Mouse (Mus musculus) embryo, embryonic 11 days (tissue): ENCODE measurements around the gene Sept11.

Experiments
- DNase-seq: peaks from one replicate; pipeline ENCODE4 v3.0.0-alpha.2; 2015

Sept11 gene

DNA sequence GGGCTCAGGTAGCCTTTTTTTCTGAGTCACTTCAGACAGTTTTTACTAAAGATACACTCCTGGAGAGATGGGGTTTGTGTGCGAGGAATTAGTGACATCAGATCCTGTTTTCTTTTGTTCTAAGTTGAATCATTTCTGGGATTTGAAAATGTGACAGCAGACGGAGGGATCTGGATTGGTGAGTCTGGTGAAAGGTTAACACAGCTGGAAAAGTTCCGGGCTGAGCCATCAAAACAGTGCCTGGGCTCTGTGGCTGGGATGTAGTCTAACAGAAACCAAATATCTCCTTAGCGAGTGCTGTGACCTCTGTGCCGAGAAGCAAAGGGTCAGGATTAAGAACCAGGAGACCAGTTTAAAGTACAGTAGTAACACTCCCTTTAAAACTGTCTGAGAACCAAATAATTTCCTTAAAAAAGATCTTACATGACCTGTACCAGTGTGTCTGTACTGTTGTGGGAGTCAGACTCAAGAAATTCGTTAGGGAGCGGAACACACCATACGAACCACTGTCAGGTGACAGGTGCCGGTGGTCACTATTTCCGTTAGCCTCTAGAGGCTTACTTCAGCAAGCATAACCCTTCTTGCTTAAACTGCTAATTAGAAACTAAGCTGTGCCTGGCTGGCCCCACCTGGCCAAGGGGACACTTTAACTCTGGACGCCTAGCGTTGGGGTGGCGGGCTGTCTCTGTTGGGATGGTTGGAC lies 4.1 kb downstream of the Sept11 start:
- no peak for DNase-seq

DNA sequence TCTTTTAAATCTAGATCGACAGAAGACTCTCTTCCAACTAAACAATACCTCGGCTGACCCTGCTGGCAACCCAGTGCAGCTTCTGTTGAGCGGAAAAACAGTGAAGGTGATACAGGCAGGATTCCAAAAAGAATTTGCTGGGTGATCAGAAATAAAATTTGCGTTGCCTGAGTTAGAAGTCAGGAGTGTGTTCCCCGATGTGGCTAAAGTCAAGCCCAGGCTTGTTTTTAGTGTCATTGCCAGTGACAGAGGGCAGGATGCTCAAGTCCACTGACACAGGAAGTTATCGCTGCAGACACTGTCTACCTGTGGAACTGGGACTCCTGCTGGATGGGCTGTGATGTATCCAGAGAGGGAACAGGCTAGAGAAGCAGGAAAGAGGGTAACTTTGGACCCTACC lies 5.0 kb downstream of the Sept11 start:
- no peak for DNase-seq

DNA sequence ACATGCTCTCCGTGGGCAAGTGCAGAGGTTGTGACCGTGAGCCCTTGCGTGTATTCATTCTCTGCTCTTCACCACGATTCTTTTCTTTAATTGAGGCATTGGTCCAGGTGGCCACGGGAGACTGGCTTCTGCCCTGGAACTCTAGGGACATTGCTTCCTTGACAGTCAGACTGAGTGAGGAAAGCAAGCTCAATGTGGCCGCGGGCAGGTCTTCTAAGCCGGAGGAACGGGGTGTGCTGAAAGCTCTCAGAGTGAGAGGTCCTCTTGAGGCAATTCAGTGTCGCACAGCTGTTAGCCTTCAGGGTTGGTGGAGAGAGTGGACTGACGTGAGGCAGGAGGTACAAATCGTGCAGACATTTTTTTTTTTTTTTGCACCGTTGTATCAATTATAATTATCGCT lies 5.6 kb downstream of the Sept11 start:
- no peak for DNase-seq

DNA sequence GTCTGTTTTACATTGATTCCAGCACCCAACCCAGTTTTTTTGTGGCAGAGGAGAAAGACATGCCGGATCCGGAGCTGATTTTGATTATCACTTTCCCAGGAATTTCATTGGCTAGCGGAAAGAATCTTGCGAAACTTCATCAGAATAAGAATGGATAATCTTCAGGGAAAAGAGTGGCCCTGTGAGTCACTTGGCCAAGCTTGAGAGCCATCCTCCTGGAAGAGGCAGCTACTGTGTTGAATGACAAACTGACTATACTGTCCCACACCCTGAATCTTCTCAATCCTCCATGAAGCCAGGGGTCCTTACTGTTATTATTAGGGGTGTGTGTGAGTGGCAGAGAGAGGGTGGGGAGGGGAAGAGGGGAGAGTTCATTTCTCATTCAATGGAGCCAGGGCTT lies 7.7 kb downstream of the Sept11 start:
- no peak for DNase-seq

DNA sequence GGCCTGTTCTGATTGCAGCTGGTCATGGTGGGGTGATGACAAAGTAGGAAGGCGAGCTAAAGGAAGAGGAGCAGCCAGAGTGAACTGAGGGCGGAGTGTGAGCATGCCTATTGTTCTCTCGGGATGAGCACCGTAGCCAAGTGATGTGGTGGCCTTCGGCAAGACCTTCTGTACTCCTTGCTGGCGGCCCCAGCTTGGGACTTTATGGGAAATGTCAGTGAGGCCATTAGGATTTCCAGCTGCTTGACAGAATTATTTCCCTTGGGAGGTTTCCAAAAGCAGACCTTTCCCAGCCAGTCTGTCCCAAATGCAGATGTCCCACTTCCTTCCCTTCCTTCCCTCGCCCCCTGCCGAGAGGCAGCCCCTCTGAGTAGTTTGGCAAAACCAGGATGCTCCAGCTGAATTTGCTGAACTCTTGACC lies 8.1 kb downstream of the Sept11 start:
- peak; percentile 37 for DNase-seq

DNA sequence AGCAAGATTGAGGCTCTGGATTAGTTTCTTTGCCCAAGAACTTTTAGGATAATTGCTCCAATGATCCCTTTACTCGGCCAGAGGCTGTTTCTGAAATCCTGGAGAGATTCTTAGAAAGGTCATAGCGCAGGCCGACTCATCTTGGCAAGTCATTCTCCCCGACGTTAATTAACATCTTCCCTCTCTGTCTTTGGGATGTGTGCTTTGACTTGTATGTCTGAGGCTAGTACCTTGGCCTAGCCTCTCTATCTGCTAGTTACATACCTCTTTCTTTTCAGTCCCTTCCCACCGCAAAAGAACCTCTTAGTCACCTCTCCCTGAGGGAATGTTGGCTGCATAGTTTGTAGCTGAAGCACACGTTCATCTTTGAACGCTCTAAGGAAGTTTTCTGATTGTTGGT lies 10.4 kb downstream of the Sept11 start:
- no peak for DNase-seq

DNA sequence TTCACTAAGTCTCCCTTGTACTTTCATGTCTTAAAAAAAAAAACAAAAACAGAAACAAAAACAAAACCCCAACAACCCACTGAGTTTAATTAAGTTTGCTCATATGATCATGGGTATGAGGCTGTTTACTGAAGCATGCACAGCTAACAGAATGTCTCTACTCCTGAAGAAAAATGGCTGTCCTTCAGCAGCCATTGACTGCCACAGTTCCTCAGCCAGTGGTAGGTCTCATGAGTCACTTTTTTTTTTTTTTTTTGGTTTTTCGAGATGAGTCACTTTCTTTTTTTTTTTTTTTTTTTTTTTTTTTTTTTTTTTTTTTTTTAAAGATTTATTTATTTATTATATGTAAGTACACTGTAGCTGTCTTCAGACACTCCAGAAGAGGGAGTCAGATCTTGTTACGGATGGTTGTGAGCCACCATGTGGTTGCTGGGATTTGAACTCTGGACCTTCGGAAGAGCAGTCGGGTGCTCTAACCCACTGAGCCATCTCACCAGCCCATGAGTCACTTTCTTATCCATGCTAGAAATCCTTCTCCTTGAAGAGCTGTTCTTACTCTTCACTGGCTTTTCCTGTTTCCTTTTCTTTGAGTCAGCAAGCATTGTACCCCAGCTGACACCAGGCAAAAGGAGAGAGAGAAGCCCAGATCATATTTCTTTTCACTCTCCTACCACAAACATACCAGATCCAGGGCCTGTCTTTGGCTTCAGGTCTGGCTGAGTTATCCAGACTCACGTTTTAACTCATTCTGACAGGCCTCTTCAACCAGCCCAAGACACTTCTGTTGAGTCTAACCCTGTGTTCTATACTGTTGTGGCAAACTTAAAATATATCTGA lies 12.0 kb downstream of the Sept11 start:
- DNase-seq, result no peak

DNA sequence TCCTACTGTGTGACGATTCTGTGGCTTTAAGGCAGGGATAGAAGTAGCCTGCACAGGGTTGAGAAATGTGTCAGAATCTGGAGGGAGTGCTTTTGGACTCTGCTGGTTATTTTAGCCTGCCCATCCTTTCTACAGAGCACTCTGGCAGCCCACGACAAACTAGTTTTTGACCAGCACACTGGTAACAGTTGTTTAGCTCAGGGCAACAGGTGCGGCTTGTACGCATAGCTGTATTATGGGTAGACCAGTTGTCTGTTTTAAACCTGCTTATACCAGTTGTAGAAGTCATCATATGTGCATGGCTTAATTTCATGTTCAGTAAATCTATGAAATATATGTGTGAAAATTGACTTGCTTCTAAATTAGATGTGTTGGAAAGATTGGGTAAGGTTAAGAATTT lies 12.8 kb downstream of the Sept11 start:
- DNase-seq, result no peak

DNA sequence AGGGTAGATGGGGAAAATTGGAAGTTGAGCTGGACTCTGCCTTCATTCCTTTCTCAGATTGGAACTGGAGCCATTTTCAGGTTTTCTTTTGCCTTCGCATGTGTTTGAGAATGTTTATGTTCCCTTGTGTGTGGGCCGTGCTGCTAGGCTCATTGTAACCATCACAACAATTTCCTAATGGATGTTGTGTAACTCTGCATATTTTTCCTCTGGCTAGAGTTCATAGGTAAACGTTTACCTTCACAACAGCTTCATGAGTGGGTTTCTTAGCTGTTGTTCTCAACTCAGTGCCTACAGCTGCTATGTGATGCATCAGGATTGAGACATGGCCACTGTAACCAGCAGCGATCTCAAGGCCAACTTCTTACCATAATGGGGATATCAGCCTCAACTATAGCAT lies 15.5 kb downstream of the Sept11 start:
- DNase-seq, result no peak

DNA sequence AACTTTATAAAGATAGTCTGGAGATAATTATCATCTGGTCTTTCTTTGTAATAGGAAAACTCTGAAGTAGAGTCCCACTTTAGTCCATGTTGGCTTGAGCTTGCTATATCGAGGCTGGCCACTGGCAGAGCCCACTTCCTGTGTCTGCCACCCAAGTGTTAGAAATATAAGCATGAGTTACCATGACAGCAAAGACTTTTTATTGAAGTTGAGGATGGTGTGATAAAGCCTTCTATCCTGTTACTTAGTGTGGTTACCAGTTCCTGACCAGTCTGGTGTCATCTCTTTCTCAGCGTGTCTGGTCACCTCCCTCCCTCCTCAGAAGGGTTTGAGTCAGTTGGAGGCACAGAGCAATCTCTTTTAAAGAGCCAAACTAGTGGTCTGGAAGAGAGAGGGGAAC lies 16.3 kb downstream of the Sept11 start:
- DNase-seq, result no peak

DNA sequence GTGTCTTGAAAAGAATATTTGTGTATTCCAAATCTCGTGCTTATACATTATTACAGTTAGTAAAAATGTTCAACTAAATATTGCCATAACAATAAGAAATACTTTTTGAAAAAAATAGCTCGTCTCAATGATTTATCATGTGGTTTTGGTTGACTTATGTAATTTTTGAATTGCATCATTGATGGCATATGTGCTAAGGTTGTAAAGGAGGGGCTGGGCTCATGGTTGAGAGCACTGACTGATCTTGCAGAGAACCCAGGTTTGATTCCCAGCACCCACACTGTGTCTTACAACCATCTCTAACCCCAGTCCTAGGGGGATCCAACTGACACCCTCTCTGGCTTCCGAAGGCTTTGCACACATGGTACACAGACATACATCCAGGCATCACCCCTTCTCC lies 19.1 kb downstream of the Sept11 start:
- DNase-seq, result no peak

DNA sequence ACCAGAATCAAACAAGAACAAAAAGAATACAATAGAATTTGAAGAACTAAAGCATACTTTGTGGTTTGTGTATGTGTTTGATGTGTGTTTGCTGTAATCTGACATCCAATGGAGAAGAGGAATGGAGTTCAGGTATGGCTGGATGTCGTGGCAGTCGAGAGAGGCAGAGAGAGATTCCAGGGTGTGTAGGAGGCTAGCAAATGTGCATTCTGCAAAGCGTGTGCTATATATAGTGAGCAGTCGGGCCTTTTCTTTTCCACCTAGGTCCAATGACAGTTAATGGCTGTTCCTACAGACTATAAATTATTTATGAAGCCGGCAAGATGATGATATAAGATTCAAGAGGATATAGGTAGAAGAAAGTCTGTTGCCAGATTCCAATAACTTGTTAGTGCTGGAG lies 20.3 kb downstream of the Sept11 start:
- no peak for DNase-seq

DNA sequence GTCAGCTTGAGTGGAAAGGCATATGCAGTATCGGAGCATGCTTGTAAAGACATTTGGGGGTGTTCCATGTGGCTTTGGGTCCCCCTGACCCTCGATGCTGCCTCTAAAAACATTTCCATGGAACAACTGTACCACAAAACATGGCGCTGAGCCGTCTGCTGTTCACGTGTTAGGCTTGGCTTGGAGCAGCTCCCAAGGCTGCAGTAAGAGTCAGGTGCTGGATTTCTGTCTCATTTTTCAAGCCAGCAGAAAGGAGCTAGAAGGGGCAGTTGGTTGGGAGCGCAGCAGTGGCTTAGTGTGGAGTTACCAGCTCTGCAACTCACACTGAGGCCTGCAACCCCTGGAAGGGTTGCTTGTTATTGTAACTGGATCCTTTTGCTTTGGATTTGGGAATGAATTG lies 21.3 kb downstream of the Sept11 start:
- DNase-seq, result no peak

DNA sequence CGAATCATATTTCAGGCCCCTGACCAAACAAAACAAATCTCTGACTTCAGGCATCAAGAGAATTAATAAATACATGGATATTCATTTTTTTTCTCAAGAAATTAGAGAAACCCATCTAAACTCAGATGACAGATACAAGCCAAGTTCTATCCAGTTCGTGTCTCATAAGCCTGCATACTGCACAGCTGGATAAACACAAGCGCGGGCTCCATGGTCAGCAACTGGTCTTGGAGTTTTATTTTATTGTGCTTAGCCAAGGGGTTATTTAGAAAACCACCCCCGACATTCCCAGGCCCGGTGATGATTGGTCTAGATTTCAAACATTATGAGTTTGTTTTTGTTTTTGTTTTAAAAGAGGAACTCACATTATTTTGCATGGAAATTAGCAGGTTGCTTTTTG lies 21.8 kb downstream of the Sept11 start:
- no peak for DNase-seq

DNA sequence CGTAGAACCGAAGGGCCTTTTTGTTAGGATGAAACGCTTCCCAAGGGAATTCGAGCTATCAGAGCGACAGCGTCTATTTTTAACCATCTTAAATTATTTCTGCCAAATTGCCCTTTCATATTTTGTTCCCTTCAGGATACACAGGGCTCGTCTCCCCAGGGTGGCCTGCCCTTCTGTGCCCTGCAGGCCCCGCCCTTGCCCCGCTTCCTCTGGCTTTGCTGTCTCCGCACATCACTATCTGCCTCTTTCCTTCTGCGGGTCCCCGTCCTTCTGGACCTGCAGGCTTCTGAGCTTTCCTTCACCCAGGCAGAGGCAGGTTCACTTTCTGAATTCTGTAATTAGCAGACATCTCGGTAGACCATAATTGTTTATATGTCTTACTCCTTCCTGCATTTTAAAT lies 22.6 kb downstream of the Sept11 start:
- no peak for DNase-seq

DNA sequence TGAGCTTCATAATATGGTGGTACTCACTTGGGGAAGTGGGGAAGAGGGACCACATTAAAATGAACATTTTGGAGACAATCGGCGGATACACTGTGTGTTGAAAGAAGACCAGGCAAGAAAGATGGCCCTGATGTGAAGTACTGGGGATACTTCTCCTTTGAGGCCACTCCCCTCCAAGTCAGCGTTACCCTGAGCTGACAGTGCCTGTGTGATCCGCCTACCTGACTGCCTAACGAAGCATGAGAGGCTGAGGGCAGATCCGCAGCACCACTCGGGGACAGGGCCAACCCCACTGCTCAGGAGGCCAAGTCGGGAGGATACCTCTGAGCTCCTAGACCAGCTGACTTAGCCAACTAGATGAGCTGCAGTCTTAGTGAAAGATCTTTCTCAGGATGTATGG lies 24.4 kb downstream of the Sept11 start:
- no peak for DNase-seq

DNA sequence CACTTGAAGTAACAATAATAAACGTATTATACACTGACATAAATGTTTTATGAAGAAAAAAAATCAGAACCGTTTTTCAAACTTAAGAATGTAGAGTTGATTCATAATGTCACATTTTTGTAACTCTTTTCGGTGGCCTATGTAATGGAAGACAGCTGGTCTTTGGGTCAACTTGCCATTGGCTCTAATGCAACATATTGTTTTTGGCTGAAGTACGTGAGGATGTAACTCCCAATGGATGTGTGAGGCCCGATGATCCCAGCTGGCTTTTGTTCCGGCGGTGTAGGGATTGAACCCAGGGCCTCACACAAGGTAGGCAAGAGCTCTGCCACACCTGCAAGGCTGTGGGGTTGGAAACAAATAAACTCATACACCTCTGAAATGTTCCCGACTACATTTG lies 28.4 kb downstream of the Sept11 start:
- DNase-seq, result no peak

DNA sequence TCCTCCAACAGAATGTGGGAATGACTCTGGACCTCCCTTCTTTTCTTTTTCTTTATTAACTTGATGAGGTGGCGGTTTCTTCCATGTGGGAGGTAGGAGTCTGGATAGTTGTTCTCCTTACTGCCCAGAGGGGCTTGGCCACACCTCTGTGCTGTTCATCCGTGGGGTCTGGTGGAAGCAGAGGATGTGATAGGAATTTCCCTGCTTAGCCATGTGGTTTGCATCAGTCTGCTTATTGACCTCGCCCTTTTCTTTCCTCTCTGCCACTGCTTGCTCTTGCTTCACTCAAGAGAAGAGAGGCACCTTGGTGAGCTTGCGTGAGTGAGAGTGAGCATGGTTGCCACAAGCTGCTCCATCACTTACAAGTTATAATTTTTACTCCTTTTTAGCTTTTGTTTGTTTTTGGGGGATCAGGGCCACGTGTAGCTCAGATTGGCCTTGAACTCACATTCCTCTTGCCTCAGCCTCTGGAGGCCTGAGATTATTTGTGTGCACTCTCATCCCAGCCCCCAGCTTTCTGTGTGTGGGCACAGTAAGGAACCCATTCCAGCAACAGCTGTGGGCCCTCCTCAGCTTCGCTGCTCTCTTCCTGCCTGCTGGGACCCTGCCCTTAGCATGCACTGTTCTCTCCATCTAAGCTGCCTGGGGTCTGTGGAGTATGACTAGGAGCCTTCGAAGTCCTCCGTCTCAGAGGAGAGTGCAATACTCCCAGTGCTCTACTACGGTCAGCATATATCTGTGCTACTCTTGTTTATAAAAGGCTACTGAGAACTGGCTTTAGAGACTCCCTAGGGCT lies 31.0 kb downstream of the Sept11 start:
- DNase-seq, result peak; percentile 65

DNA sequence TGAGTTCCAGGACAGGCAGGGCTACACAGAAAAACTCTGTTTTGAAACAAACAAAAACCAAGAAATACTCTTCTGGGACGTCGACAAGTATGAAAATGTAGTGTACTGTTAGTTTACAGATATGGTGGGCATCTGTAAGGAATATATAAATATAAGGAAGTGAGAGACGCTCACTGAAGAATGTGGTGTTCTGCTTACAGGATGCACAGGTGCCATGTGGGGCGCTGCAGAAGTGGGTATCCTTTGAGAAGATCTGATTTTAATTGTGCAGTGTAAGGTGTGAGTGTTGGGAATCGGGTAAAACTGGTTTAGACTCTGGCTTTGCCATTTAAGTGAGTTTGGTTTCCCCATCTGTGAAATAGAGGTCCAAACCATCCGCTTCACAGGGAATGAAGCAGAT lies 32.1 kb downstream of the Sept11 start:
- no peak for DNase-seq

DNA sequence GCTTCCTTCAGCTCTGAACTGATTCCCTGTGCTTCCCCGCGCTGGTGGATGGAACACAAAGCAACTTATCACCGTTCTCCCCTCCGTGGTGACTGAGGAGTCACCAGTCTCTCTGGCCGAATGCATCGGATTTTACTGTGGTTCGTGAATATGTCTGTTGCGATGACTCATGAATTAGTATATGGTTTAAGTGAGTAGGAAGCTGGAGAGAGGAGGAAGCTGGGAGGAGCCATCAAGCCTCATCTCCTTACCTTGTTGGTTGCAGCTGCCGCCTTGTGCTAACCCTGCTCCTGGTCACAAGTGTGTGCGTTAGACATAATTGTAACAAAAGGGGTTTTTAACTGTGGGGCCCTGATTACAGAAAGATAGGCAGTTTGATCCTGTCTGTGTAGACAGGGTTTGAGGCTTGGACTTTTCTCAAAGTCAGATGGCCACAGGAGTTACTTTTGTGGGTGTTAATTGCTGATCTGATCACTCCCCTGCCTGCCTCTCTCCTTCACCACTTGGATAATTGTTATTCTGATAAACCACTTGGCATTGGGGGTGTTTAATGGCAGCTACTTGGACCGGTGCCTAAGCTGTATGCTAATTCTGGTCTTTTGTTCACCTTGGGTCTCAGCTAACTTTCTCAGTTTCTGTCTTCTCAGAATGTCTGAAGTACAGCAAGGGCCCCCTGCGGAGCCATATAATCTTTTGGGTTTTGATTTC lies 33.1 kb downstream of the Sept11 start:
- DNase-seq, result no peak

DNA sequence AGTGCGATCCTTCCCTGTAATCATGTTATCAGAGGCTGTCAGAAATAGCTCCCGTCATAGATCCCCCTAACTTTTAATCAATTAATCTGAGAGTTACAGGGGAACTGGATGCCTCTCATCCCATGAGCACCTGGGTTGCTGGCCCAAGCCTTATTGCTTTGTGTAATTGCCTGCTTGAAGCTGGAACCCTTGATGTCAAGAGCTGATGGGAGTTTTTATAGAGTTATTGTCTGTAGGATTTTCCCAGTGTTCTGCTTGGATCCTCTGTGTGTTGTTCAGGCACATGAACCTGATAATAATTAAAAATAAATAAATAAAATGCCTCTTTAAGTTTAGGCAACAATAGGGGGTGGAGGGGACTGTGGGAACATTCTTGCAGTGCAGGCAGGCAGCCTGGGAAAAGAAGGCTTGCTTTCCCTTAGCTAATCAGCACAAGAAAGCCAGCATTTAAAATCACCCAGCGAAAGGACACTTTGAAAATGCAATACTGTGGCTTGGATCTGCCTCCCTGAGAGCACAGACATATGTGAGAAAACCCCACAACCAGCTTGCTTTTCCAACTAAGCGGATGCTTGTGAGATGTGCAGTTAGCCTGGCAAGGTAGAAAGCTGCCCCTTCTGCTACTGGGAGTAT lies 33.8 kb downstream of the Sept11 start:
- DNase-seq, result no peak

DNA sequence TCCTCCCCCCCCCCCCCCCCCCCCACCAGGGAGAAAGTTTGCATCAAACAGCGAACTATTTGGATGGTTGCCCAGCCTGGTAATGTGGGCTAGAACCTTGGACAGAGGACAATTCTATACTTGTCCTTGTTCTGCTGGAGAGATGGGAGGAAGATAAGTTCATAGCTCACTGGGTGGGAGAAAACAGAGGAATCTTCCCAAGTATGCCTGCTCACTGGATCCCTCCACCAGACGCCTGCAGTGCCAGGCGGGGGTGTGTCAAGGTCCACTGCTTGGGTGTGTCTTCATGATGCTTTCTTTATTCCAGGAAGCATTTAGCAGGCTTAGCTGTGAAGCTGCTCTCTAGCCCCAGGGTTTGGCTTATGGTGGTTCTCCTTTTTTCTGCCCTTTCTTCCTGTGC lies 34.5 kb downstream of the Sept11 start:
- DNase-seq, result peak; percentile 43

DNA sequence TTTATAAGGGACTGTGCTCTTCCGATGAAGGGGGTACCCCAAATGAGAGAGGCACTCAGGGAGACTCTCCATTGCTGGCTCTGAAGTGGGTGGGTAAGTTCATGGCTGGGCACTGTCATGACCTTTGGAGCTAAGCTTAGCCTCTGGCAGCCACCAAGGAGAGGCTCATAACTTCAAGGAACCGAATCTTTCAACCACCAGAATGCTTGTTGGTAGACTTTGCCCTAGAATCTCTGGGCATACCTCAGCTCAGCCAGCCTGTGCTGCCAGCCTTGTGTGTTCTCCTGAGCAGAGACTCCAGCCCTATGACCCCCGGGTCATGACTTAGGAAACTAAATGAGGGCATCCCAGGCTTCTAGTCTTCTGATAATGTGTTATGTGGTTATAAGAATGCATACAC lies 35.5 kb downstream of the Sept11 start:
- DNase-seq, result no peak
